Mouse (Mus musculus): Measurements from ENCODE around the gene Kat14.

Kat14 gene

DNA sequence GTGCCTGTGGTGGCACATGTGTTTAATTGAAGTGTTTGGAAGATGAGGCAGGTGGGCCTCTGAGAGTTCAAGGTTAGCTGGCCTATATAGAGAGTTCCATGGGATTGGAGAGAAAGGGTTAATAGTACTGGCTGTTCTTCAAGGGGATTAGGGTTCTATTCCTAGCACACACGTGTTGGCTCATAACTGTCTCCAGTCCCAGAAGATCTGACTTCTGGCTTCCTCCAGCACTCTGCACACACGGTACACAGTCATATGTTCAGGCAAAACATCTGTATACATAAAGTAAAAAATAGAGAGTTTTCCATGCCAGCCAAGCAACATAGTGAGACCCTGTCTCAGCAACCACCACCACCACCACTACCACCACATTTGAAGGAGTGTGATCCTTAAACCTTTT, 17.5 kb downstream of the Kat14 start:
- DNase-seq = no peak

DNA sequence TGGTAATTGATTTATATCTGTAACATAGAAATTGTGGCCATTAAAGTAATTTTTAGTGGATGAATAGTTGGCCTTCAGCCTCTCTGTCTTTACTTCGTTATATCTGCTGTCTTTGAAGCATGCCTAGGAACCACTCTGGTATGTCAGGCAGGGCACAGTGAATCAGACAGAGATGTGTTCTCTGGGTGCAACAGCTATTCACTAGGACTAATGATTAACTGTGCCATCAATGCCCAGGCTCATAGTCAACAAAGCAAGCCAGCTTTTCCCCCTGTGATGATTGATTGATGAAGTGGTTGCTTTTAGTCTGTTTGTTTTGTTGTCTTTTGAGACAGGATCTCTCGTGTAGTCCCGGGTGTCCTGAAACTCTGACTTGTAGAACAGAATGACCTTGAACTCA, 19.6 kb downstream of the Kat14 start:
- no peak for DNase-seq

DNA sequence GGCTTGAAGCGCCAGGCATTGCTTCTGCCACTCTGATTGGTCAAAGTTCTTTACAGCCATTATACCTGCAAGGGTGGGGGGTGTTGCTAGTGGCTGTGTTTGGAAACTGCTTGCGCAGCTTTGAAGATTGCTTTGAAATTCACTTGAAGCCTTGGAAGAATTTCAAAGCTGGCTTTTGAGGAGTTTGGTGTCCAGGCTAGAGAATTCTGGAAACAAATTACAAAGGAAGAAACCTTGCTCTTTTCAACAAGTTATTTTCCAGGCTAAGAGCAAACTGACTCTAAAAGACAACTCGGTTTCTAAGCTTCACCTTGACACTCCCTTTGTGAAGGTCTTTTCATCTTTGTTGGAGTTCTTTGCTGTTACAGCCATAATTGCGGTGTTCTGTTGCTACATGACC, 30.7 kb downstream of the Kat14 start:
- no peak for DNase-seq

- no peak for DNase-seq
Observed at GRCm38 (mm10) chr2:144400659-144401058, 31.9 kb downstream of the Kat14 start.

DNA sequence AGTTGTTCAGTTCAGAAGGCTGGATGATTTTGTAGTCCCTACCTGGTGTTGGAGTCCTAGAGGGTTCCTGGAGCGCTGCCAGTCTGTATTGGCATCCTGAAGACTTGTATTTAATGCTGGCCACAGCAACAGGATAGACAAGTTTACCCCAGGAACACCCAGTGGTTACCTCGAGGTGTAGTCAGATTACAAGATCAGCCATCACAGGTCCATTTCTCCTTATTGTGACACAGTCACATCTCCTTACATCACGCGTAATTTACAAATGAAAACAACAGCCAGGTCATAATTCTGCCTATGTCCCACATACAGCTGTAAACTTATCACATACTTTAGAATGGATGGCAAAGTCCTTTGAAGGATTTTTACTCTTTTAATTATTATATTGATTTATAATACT, 40.3 kb downstream of the Kat14 start:
- no peak for DNase-seq

DNA sequence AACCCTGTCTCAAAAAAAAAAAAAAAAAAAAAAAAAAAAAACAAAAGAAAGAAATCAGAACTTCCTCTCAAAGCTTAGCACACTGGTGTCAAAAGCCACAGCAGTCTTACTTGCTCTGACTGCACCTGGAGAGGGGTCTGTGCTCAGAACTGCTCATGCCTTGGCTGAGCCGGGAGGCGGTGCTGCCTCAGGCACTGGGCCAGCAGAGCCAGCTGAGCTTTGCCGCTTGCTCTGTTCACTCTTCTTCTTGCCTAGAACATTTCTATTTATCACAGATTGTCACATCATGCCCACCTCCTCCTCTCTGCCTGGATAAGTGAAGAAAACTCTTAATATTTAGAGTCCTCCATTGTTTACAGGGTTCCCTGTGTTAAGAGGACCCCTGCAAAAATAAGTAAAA, 41.8 kb downstream of the Kat14 start:
- DNase-seq = no peak

DNA sequence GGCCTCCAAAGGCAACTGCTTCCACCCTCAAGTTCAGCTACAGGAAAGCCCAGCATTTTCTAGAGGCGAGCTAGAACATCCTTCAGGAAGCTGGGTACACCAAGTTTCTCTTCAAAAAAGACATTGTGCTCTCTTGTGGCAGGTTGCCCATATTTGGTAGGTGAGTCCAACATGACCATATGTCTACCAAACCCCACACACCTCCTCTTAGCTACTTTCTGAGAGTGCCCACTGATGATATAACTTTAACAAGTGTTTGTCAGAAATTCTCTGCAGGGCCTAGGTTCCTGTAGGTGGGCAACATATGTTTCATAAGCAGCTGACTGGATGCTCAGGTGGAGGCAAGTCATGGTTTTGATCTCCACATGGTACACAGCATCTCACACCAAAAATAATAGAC, 45.9 kb downstream of the Kat14 start:
- peak; percentile 34 for DNase-seq

- DNase-seq = no peak
Observed at GRCm38 (mm10) chr2:144416859-144417258, 48.1 kb downstream of the Kat14 start.

GRCm38 (mm10) chr2:144418062-144418461, 49.3 kb downstream of the Kat14 start:
- no peak for DNase-seq

- DNase-seq = no peak
Observed at GRCm38 (mm10) chr2:144422094-144422675, 53.4 kb downstream of the Kat14 start.

DNA sequence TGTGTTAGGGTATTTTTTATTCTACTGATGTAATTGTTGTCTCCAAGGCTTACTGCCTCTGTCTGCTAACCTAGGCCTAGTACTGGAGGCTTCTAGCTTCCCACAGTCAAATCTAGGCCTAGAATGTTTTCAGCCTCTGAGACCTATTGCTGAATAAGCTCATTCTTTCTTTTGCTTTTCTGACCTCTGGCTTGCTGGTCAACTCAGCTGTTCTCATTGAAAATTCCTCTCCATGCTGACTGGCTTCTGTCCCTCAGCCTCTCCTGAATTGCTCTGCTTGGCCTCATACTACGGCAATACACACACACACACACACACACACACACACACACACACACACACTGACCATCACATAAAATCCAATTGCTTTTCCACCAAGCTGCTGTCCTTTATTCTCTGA, 57.0 kb downstream of the Kat14 start:
- DNase-seq = no peak

DNA sequence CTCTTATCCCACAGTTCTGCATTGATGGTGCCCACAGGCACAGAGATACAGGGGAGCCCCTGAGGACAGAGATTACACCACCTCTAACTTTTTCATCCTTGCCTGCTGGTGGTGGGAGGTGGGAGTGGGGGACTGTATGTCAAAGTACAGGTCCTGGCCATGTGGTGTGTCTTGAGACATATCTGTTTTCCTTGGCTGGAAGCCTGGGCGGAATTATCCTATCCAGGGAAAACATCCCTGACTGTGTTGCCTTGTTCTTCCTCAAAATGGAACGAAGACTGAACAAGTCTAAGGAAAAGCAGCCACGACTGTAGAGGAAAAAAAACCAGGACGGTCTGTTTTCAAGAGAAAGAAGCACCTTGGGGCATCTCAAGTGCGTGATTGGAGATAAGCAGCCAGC, 59.1 kb downstream of the Kat14 start:
- DNase-seq = no peak

DNA sequence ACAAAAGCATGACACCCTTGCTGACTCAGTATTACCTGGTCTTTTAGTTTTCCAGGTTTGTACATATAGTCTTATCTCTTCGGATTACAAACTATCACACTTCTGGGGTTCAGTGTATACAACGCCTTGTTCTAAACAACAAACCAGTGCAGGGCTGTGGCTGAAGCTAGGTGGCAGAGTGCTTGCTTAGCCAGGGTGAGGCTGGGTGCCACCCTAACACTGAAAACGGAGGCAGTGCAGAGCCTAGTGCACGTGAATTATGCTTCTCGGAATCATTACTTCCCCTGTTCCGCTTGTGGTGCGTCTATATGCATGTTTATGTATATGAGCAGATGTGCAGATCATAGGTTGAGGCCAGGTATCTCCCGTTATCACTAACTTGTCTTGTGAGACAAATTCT, 59.9 kb downstream of the Kat14 start:
- no peak for DNase-seq

GRCm38 (mm10) chr2:144429171-144429570, 60.4 kb downstream of the Kat14 start:
- DNase-seq = no peak

GRCm38 (mm10) chr2:144431286-144431825, 62.6 kb downstream of the Kat14 start:
- DNase-seq = no peak

DNA sequence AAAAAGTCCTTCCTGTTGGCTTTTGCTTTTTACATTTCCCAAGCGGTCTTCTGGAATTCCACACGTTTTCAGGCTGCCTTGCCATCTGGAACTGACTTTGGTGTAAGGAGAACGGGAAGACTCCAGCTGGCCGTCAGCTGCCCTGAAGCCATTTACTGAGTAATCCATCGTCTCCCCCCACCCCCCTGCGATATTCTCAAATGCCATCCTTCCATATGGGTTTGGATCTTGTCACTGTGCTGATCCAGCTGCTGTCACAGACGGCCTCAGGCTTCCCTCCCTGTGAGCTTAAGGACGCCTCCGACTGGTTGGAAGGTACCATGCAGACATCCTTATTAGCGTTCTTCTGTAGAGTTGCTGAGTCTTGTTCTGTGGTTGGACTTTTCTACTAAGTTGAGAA, 66.9 kb downstream of the Kat14 start:
- DNase-seq = no peak

GRCm38 (mm10) chr2:144438424-144438823, 69.6 kb downstream of the Kat14 start:
- no peak for DNase-seq

DNA sequence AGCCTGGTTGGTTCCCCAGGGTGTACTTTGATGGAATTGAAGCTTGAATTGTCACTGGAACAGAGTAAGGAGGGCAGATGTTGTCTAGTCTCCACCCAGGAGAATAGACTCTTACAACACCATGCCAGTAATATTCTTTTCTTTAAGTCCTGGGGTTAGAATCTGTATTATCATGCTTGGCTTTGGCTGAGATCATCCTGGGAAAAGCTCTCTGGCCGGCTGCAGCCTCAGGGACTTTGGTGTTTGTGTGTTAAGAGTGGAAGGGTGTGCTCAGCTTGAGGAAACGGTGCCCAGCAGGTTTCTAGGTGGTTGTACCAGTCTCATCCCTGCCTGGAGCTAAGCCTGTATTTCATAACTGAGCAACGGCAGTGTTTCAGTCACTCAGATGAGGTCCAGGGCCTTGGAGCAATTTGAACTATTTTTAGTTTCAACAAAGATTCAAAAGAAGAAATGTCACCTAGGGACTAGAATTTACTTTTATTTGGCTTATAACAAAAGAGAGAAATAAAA, 70.5 kb downstream of the Kat14 start:
- DNase-seq = no peak

DNA sequence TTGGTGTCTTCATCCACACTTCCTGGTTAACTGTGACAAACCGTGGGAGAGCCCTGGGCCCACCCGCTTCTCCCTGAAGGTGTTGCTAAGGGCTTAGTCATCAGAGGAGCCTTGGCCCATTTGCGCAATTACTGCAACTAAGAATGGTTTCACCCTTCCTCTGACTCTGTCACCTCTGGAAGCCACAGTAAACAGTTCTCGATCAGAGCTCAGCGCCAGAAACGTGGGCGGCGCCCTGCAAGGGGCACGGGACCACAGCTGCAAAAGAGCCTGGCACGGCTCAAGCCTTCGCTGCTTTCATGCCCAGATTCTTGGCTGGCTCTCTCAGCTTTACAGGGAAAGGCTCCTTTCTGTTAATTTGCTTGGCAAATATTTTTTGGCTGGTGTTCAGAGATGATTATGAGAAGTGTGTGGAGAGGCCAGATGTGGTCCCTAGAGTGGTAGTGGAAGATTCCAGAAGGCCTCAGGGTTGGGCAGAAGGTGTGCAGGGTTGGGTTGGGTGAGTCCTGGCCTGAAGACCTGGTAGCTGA, 72.7 kb downstream of the Kat14 start:
- DNase-seq = no peak

- no peak for DNase-seq
Observed at GRCm38 (mm10) chr2:144446360-144446999, 77.7 kb downstream of the Kat14 start.

GRCm38 (mm10) chr2:144450378-144450777, 81.6 kb downstream of the Kat14 start:
- DNase-seq = no peak

- DNase-seq = peak; percentile 76
Observed at GRCm38 (mm10) chr2:144452364-144453008, 83.7 kb downstream of the Kat14 start.

All from cerebellum, adult 9-10 months (tissue).